Mouse (Mus musculus) cortical plate, adult 2 months (tissue): ENCODE data around the gene Klhl29.

Experiments used
- CTCF ChIP-seq: fragments of 200-500 bp; IDR thresholded peaks from 2 replicates; pipeline ENCODE4 v1.5.1; 2011; ENCODE audit warnings: mild to moderate bottlenecking, control low read depth, low read length; ENCODE audit not compliant: insufficient read depth; ENCODE audit errors: extremely low read depth
- POLR2A ChIP-seq: fragments of 200-500 bp; IDR thresholded peaks from 2 replicates; pipeline ENCODE4 v1.6.1; 2011; ENCODE audit warnings: mild to moderate bottlenecking, low read length, control low read depth; ENCODE audit not compliant: insufficient read depth; ENCODE audit errors: extremely low read depth

DNA sequence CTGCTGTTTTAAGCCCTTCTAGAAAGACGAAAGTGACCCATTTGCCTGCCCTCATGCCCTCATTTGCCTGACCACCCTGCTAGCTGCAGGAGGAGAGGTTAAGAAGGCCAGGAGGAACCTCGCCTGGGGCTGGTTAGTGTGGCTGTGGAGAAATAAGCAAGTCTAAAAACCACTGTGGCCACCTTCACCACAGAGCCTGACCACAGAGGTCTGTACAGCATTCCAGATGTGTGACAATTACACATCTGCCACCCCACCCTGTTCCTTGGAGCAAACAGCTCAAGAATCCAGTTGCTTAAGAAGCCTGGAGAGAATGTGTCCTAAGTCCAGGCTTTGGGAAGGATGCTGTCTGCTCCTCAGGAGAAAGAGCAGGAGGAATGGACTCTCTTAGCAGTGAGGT lies 92.9 kb downstream of the Klhl29 start:
- no peak for TF ChIP-seq CTCF
- TF ChIP-seq POLR2A, result no peak
